Mouse (Mus musculus): ENCODE data around the gene Cir1. TPM values are rescaled to one million over a fixed set of nuclear protein-coding genes. Genes with fewer than 3 reads are reported as not detected.

The Cir1 gene
- polyA plus RNA-seq, 1 experiment from 2014 or later = 14.0 TPM

- H3K27ac ChIP-seq = no peak overlapping the region
- DNase-seq (ENCODE audit: extremely low spot score, low spot score) = no peak
These were observed 44.7 kb downstream of the Cir1 start for GRCm38 (mm10) chr2:73267818-73268217.

DNA sequence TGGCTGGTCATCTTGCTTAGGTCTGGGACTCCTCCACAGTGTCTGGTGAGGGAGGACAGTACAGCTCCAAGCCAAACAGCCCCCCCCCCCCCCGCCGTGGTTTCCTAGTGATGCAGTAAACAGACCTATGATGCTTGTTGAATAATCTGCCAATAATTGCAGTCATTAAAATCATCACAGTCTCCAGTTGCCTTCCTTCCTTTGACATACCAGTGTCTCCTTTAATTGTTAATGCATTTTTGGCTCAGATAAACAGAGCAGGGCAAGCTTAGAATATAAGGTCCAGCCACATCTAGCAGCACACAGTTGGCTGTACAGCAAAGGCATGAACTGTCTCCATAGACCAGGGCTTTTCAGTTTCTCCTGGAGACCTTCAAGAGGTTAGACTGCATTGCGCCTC is 45.3 kb downstream of the Cir1 start:
- Histone ChIP-seq H3K27me3 (ENCODE audit: poor library complexity, severe bottlenecking) (peaks cover 100% of the 10 kb centered on the region), H3K36me3 (replicated peaks) (no peaks in the 10 kb centered on the region), H3K9me3 (no peaks in the 10 kb centered on the region), H3K4me3 (no peak overlapping the region), H3K27ac (no peak overlapping the region), H3K4me1 (peaks cover 73% of the 10 kb centered on the region)
- 16% methylated on average over 3 of the region's 3 CpGs for WGBS
- no peak for DNase-seq (ENCODE audit: extremely low spot score, low spot score)

More at GRCm38 (mm10) chr2:73267818-73268217, 44.7 kb downstream of the Cir1 start:
- Histone ChIP-seq H3K9me3 (no peaks in the 10 kb centered on the region), H3K4me3 (no peak overlapping the region), H3K4me1 (peaks cover 77% of the 10 kb centered on the region), H3K27me3 (ENCODE audit: poor library complexity, severe bottlenecking) (peaks cover 100% of the 10 kb centered on the region), H3K36me3 (replicated peaks) (no peaks in the 10 kb centered on the region)
- WGBS = under 1% methylated on average over 4 of the region's 4 CpGs

DNA sequence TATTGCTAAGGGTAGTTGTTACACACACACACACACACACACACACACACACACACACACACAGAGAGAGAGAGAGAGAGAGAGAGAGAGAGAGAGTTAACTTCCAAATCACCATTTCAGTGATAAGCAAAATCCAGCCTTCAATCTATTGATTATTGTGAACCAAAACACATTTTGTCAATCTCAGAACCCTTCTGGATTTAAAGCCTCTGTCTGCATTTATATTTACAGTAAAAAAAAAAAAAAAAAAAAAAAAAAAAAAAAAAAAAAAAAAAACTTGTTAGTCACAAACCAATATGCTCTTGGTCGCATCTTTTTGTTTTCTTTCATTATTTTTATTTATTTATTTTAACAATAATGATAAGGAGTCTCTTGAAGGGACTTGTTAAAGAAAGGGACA is 45.9 kb downstream of the Cir1 start:
- Histone ChIP-seq H3K36me3 (replicated peaks) (no peaks in the 10 kb centered on the region), H3K9me3 (no peaks in the 10 kb centered on the region), H3K27ac (no peak overlapping the region), H3K27me3 (ENCODE audit: poor library complexity, severe bottlenecking) (peaks cover 100% of the 10 kb centered on the region), H3K4me1 (peaks cover 67% of the 10 kb centered on the region), H3K4me3 (no peak overlapping the region)
- no peak for DNase-seq (ENCODE audit: extremely low spot score, low spot score)
- 49% methylated on average over 1 of the region's 1 CpGs for WGBS

DNA sequence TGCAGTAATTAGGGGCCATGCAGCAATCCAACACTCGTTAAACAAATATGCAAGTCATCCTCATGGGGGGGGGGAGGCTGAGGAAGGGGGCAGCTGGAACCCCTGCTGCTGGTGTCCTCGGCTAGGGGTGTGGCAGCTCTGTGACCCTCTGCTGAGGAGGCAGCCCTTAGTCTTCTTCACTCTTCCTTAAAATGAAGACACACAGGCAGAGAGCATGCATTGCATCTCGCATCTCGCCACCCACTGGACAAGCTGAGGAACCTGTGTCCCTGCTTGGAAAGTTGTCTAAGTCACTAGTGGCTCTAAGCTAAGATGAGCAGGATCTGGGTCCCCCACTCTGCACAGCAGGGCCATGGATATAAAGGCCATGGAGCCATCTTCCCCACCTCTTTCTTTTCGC is 46.5 kb downstream of the Cir1 start:
- 3% methylated on average over 5 of the region's 5 CpGs for WGBS
- no peak for DNase-seq (ENCODE audit: extremely low spot score, low spot score)
- Histone ChIP-seq H3K27me3 (ENCODE audit: poor library complexity, severe bottlenecking) (peaks cover 95% of the 10 kb centered on the region), H3K27ac (no peak overlapping the region), H3K4me1 (peaks cover 60% of the 10 kb centered on the region), H3K36me3 (replicated peaks) (no peaks in the 10 kb centered on the region), H3K9me3 (no peaks in the 10 kb centered on the region), H3K4me3 (no peak overlapping the region)

DNA sequence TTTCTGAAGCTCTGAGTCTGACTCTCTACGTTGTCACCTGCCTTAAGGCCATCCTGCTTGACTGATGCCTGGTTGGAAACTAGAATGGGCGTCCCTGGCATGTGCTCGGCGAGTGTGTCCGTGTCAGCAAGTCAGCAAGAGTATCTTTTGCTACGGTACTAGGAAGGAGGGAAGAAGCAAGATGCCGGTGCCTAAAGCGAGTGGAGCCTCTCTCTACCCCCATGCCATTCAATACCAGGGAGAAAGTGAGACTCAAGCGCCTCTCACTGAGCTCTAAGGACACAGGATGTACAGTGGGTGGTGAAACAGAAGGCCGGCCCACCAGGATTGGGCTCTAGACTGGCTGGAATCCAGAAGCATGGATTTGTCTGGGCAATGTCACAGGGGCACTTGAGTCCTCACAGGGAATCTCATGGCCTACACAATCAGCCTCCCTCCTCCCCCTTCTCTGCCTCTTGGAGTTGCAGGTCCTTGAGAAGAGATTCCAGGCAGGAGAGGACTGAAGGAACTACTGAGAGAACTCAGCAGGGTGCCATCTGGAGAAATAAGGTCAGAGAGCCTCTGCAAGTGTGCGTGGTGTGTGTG is 47.8 kb downstream of the Cir1 start:
- Histone ChIP-seq H3K27ac (no peak overlapping the region), H3K9me3 (no peaks in the 10 kb centered on the region), H3K27me3 (ENCODE audit: poor library complexity, severe bottlenecking) (peaks cover 82% of the 10 kb centered on the region), H3K4me3 (peak overlapping the region; percentile 52), H3K36me3 (replicated peaks) (no peaks in the 10 kb centered on the region), H3K4me1 (peaks cover 47% of the 10 kb centered on the region)
- 4% methylated on average over 11 of the region's 11 CpGs for WGBS
- DNase-seq (ENCODE audit: extremely low spot score, low spot score) = peak; percentile 28

GRCm38 (mm10) chr2:73263794-73264610 is 48.5 kb downstream of the Cir1 start:
- H3K4me1 ChIP-seq = peaks cover 40% of the 10 kb centered on the region
- WGBS = 1% methylated on average over 38 of the region's 38 CpGs
- no peaks in the 10 kb centered on the region for H3K36me3 ChIP-seq (replicated peaks)
- H3K9me3 ChIP-seq = no peaks in the 10 kb centered on the region
- H3K4me3 ChIP-seq = peak overlapping the region; percentile 52
- peak; percentile 48 for DNase-seq (ENCODE audit: extremely low spot score, low spot score)
- no peak overlapping the region for H3K27ac ChIP-seq
- H3K27me3 ChIP-seq (ENCODE audit: poor library complexity, severe bottlenecking) = peaks cover 75% of the 10 kb centered on the region

DNA sequence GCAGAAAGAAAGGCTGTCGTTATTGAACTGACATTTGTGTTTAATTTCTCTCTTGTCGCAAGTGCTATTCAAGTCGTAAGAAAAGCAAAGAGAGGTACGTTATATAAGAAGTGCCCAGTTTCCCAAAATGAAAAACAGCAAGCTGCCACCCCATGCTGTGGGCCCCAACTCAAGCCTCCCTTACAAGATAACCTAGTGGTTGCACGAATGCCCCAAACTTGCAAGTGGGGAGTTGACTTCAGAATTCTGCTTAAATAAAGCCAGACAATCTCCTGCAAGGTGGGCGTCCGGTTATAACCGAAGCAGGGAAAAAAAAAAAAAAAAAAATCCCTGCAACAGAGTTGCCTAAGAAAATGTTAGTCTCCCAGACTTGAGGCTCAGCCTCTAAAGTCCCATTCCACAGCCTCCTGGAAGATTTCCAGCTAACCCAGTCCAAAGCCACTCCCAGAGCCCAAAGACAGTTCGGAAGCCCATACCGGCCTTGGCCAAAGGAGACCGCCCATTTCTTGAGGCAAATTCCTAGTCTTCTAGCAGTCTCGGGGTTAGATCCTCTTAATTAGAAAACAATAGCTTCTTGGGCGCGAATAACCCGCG is 49.2 kb downstream of the Cir1 start:
- WGBS = 4% methylated on average over 16 of the region's 16 CpGs

DNA sequence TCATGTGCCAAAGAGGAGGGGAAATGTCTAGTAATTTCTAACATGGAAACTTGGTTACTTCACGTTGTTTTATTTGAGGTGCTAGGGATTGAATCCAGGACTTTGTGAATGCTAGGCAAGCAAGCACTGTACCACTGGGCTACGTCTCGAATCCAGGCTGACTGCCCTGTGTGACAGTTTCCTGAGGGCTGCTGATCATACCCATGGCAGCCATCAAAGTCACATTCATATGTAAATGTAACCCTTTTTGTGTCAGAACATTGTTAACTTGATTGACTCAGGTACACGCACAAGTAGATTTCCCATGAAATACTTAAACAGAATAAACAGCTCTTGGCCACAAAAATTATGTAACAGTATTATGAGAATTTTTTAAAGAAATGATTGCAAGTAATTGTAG is 63.8 kb downstream of the Cir1 start:
- Histone ChIP-seq H3K27me3 (ENCODE audit: poor library complexity, severe bottlenecking) (no peaks in the 10 kb centered on the region), H3K36me3 (replicated peaks) (no peaks in the 10 kb centered on the region), H3K9me3 (no peaks in the 10 kb centered on the region), H3K4me1 (no peaks in the 10 kb centered on the region), H3K4me3 (no peak overlapping the region), H3K27ac (no peak overlapping the region)
- WGBS = 78% methylated on average over 4 of the region's 4 CpGs
- no peak for DNase-seq (ENCODE audit: extremely low spot score, low spot score)

More for the DNA sequence above, 49.2 kb downstream of the Cir1 start:
- Histone ChIP-seq H3K27me3 (ENCODE audit: poor library complexity, severe bottlenecking) (peaks cover 73% of the 10 kb centered on the region), H3K36me3 (replicated peaks) (no peaks in the 10 kb centered on the region), H3K4me1 (peaks cover 35% of the 10 kb centered on the region), H3K27ac (no peak overlapping the region), H3K9me3 (no peaks in the 10 kb centered on the region), H3K4me3 (peak overlapping the region; percentile 52)
- DNase-seq (ENCODE audit: extremely low spot score, low spot score) = no peak

DNA sequence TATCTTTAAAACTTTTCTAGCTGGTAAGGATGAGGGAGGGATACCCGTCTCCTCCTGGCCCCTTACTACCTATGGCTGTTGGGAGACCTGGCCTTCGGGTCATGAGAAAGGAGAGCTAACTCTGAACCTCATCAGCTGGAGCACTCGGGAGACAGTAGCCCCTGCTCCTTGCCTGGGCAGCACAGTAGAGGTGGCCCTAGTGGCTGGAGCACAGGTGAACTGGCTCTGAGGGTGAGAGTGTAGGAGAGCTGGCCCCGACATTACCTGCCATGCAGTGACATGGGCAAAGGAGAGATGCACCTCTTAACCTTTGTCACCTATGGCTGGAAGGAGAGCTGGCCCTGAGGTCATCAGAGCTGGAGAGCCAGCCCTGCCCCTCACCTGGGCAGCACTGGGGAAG is 71.2 kb downstream of the Cir1 start:
- Histone ChIP-seq H3K4me3 (no peak overlapping the region), H3K36me3 (replicated peaks) (no peaks in the 10 kb centered on the region), H3K27ac (no peak overlapping the region), H3K9me3 (no peaks in the 10 kb centered on the region), H3K27me3 (ENCODE audit: poor library complexity, severe bottlenecking) (no peaks in the 10 kb centered on the region; the same call in 1 of the 2 replicates), H3K4me1 (no peaks in the 10 kb centered on the region)
- no peak for DNase-seq (ENCODE audit: extremely low spot score, low spot score)
- WGBS = 82% methylated on average over 4 of the region's 4 CpGs

Other genes starting within 250 kb of the Cir1 start
- gene Ola1, start 93.8 kb downstream of the Cir1 start, polyA plus RNA-seq (2016; fragmentation: Nextera tagmentation; extraction: Ambion mirVana) = 111 and 112 TPM in 2 replicates
- gene Sp9, start 40.8 kb downstream of the Cir1 start, polyA plus RNA-seq (2016; fragmentation: Nextera tagmentation; extraction: Ambion mirVana) = 0.94 and 1.1 TPM in 2 replicates
- gene Scrn3, start 100 bp downstream of the Cir1 start, polyA plus RNA-seq (2016; fragmentation: Nextera tagmentation; extraction: Ambion mirVana) = 12.8 and 13.8 TPM in 2 replicates
- gene Gpr155, start 73.9 kb upstream of the Cir1 start, polyA plus RNA-seq (2016; fragmentation: Nextera tagmentation; extraction: Ambion mirVana) = 1.6 and 2.2 TPM in 2 replicates
- gene Wipf1, start 217.0 kb upstream of the Cir1 start, polyA plus RNA-seq (2016; fragmentation: Nextera tagmentation; extraction: Ambion mirVana) = 7.5 and 8.6 TPM in 2 replicates